Mouse (Mus musculus) heart, postnatal 0 days (tissue): ENCODE data around the gene Coa7. TPM values are rescaled to one million over a fixed set of nuclear protein-coding genes. Genes with fewer than 3 reads are reported as not detected.

Experiments
- ATAC-seq: fragments of 200-750 bp; cut with Nextera tagmentation; 2 replicates; pipeline ENCODE4 v1.8.0; 2017; ENCODE audit warnings: low read depth, moderate number of reproducible peaks, moderate library complexity; ENCODE audit not compliant: insufficient read depth
- DNase-seq: peaks from one replicate; pipeline ENCODE4 v3.0.0-alpha.2; 2016; ENCODE audit warnings: low spot score
- H3K27ac ChIP-seq: fragments of 300-500 bp; sonication (generic); 2 replicates; pipeline ENCODE4 v1.5.1; 2014; ENCODE audit warnings: low read depth, mild to moderate bottlenecking
- H3K27me3 ChIP-seq: fragments of 300-500 bp; sonication (generic); 2 replicates; pipeline ENCODE4 v1.6.1; 2014; ENCODE audit warnings: low read length, mixed read lengths; ENCODE audit not compliant: control insufficient read depth, insufficient read depth
- H3K36me3 ChIP-seq: fragments of 300-500 bp; sonication (generic); replicated peaks from 2 replicates; pipeline ENCODE4 v1.6.1; 2014; ENCODE audit warnings: low read length, mixed read lengths; ENCODE audit not compliant: control insufficient read depth, insufficient read depth
- H3K4me1 ChIP-seq: fragments of 300-500 bp; sonication (generic); 2 replicates; pipeline ENCODE4 v1.6.1; 2014; ENCODE audit warnings: antibody characterized with exemption; ENCODE audit not compliant: control insufficient read depth, insufficient read depth
- H3K4me2 ChIP-seq: fragments of 300-500 bp; sonication (generic); 2 replicates; pipeline ENCODE4 v1.6.1; 2014; ENCODE audit warnings: low read depth, mild to moderate bottlenecking, low read length, moderate library complexity
- H3K4me3 ChIP-seq: fragments of 300-500 bp; sonication (generic); 2 replicates; pipeline ENCODE4 v1.5.1; 2014; ENCODE audit warnings: low read depth, low read length
- H3K9ac ChIP-seq: fragments of 300-500 bp; sonication (generic); replicated peaks from 2 replicates; pipeline ENCODE4 v1.6.1; 2014; ENCODE audit warnings: low read depth, low read length, mixed read lengths
- H3K9me3 ChIP-seq: fragments of 300-500 bp; sonication (generic); replicated peaks from 2 replicates; pipeline ENCODE4 v1.6.1; 2016; ENCODE audit warnings: low read length; ENCODE audit not compliant: control insufficient read depth
- CTCF ChIP-seq: IDR thresholded peaks from 2 replicates; pipeline ENCODE4 v1.5.1; 2016; ENCODE audit warnings: antibody characterized with exemption, control low read depth, low read depth
- EP300 ChIP-seq: IDR thresholded peaks from 2 replicates; pipeline ENCODE4 v1.6.1; 2016; ENCODE audit warnings: antibody characterized with exemption, low read depth
- WGBS: fragments of 180-500 bp; shearing (Covaris S2); extraction: QIAGEN DNeasy Blood & Tissue Kit; methylation state at CpG from one replicate; pipeline ENCODE4 v1.1.7; 2014; 5-methylcytosine and 5-hydroxymethylcytosine counted together
- polyA plus RNA-seq: library from polyadenylated mRNA; unstranded; fragments of >200 nt; fragmentation: Nextera tagmentation; extraction: Ambion mirVana; gene quantifications from 2 replicates; pipeline ENCODE4 v1.2.1, GENCODE M21; 2015
- total RNA-seq: library from RNA; depleted of rRNA; stranded (reverse); fragments of >200 nt; gene quantifications from 2 replicates; pipeline ENCODE4 v1.2.3, GENCODE M21; 2014; ENCODE audit warnings: low replicate concordance

Coa7 gene
- total and polyA plus RNA-seq, 2 experiments from 2014 or later, result 26.0 to 61.7 TPM

GRCm38 (mm10) chr4:108320627-108321380 lies 7.1 kb upstream of the Coa7 start:
- 58% methylated on average over 7 of the region's 7 CpGs for WGBS
- no peaks in the 10 kb centered on the region for H3K27me3 ChIP-seq
- peak; percentile 37; the same call in 1 of the 2 replicates for ATAC-seq

GRCm38 (mm10) chr4:108323588-108323987 lies 4.4 kb upstream of the Coa7 start:
- Histone ChIP-seq H3K36me3 (no peaks in the 10 kb centered on the region), H3K4me2 (no peak overlapping the region), H3K4me3 (no peak overlapping the region), H3K27ac (no peak overlapping the region), H3K9me3 (no peaks in the 10 kb centered on the region), H3K9ac (no peak overlapping the region), H3K27me3 (no peaks in the 10 kb centered on the region), H3K4me1 (peaks cover 3% of the 10 kb centered on the region)
- no peak for ATAC-seq
- 45% methylated on average over 5 of the region's 5 CpGs for WGBS
- no peak for TF ChIP-seq EP300
- TF ChIP-seq CTCF, result no peak
- DNase-seq, result no peak

More at GRCm38 (mm10) chr4:108320627-108321380, 7.1 kb upstream of the Coa7 start:
- H3K4me2 ChIP-seq, result no peak overlapping the region
- no peak overlapping the region for H3K9ac ChIP-seq
- no peak overlapping the region for H3K4me3 ChIP-seq
- H3K36me3 ChIP-seq, result no peaks in the 10 kb centered on the region
- DNase-seq, result no peak
- no peaks in the 10 kb centered on the region; the same call in 1 of the 2 replicates for H3K4me1 ChIP-seq
- no peak overlapping the region for H3K27ac ChIP-seq
- no peaks in the 10 kb centered on the region for H3K9me3 ChIP-seq
- TF ChIP-seq CTCF (no peak), EP300 (no peak)

- no peaks in the 10 kb centered on the region for H3K9me3 ChIP-seq
- peak overlapping the region; percentile 76 for H3K9ac ChIP-seq
- no peak for ATAC-seq
- peak overlapping the region; percentile 75 for H3K4me2 ChIP-seq
- H3K36me3 ChIP-seq, result peaks cover 5% of the 10 kb centered on the region; the same call in 1 of the 2 replicates
- peak overlapping the region; percentile 79 for H3K4me3 ChIP-seq
- peaks cover 20% of the 10 kb centered on the region for H3K4me1 ChIP-seq
- 36% methylated on average over 6 of the region's 6 CpGs for WGBS
- peak; percentile 43 for TF ChIP-seq CTCF
- no peak for TF ChIP-seq EP300
- H3K27me3 ChIP-seq, result no peaks in the 10 kb centered on the region
- peak; percentile 56 for DNase-seq
- peak overlapping the region; percentile 95 for H3K27ac ChIP-seq
These were observed 815 bp upstream of the Coa7 start for GRCm38 (mm10) chr4:108327071-108327579.

- H3K27me3 ChIP-seq, result no peaks in the 10 kb centered on the region
- DNase-seq (no peak), ATAC-seq (no peak)
- 0 out of 2 replicates have a peak overlapping the region, but pooled peaks have one; percentile 2 for H3K27ac ChIP-seq
- TF ChIP-seq CTCF, result no peak
- TF ChIP-seq EP300, result no peak
- H3K4me2 ChIP-seq, result no peak overlapping the region
- H3K4me1 ChIP-seq, result peaks cover 21% of the 10 kb centered on the region
- H3K9me3 ChIP-seq, result no peaks in the 10 kb centered on the region
- H3K9ac ChIP-seq, result no peak overlapping the region
- H3K36me3 ChIP-seq, result peaks cover 10% of the 10 kb centered on the region; the same call in 1 of the 2 replicates
- no peak overlapping the region for H3K4me3 ChIP-seq
- whole genome bisulfite sequencing, result 88% methylated on average over 6 of the region's 6 CpGs
These were observed 1.9 kb downstream of the Coa7 start for GRCm38 (mm10) chr4:108329840-108330239.

- H3K9ac ChIP-seq, result no peak overlapping the region
- WGBS, result 30% methylated on average over 9 of the region's 9 CpGs
- peaks cover 21% of the 10 kb centered on the region for H3K4me1 ChIP-seq
- DNase-seq, result no peak
- peak overlapping the region; percentile 6; the same call in 1 of the 2 replicates for H3K4me2 ChIP-seq
- no peaks in the 10 kb centered on the region for H3K9me3 ChIP-seq
- ATAC-seq, result no peak
- no peak for TF ChIP-seq CTCF
- TF ChIP-seq EP300, result no peak
- H3K27me3 ChIP-seq, result no peaks in the 10 kb centered on the region
- H3K4me3 ChIP-seq, result no peak overlapping the region
- peak overlapping the region; percentile 75 for H3K27ac ChIP-seq
- H3K36me3 ChIP-seq, result peaks cover 10% of the 10 kb centered on the region
These were observed 4.1 kb downstream of the Coa7 start for GRCm38 (mm10) chr4:108332041-108332440.
